ENCODE assay signal across 9 mouse cellular contexts in genomic region chr7:16729563-16729962, GRCm38 (mm10). TPM values are rescaled to one million over a fixed set of nuclear protein-coding genes. Genes with fewer than 3 reads are reported as not detected.
DNase-seq lines count a peak whose midpoint lies in the region; ATAC-seq lines count a peak whose summit lies in the region.
"Not testable (repeated sequence)": the region's sequence is repeated elsewhere in the genome, so short reads cannot be mapped to it uniquely, and the experiment has no call there.
"Had no signal": no experiment of that assay in that cellular context is flagged by ENCODE, and none has a peak within 500 bp of the region (broad histone marks: within the 10 kb centered on the region; RNA-seq: fewer than 3 reads in every experiment).

No protein-coding gene starts in this region.

- DNase-seq in MN1 (ENCODE audit: low spot score): peak; percentile 42
- DNase-seq in embryonic facial prominence, embryonic 11.5 days (ENCODE audit: low spot score): peak; percentile 79
- not testable (repeated sequence) for DNase-seq in heart, embryonic 10.5 days (ENCODE audit: low spot score)
- DNase-seq in induced T-regulatory cell, adult 2 months (ENCODE audit: low read depth): peak; percentile 74
- DNase-seq in kidney, postnatal 4 days: peak; percentile 50 to 67
- peak; percentile 32 to 50 for DNase-seq in lung, adult 18-20 months
- peak; percentile 16 for DNase-seq in thymus, postnatal 25 days

- H3K4me1 ChIP-seq in embryonic facial prominence, embryonic 11.5 days (ENCODE audit: control insufficient read depth, insufficient read depth, low read length): not testable (repeated sequence)
- peaks cover 30% of the 10 kb centered on the region for H3K4me1 ChIP-seq in heart, embryonic 10.5 days
- H3K4me1 ChIP-seq in midbrain, embryonic 15.5 days: 0 out of 2 replicates have a peak, but pooled peaks cover 11% of the 10 kb centered on the region

- peak; percentile 54; the same call in 1 of the 2 replicates for ATAC-seq in embryonic facial prominence, embryonic 11.5 days (replicated peaks; ENCODE audit: insufficient number of reproducible peaks, low FRiP score, low TSS enrichment, low read depth)
- peak; percentile 21; the same call in 1 of the 2 replicates for ATAC-seq in midbrain, embryonic 15.5 days (replicated peaks)

- H3K9me3 ChIP-seq in embryonic facial prominence, embryonic 11.5 days (replicated peaks; ENCODE audit: control insufficient read depth, low read length); heart, embryonic 10.5 days; midbrain, embryonic 15.5 days: not testable (repeated sequence)

- H3K9ac ChIP-seq in embryonic facial prominence, embryonic 11.5 days (replicated peaks; ENCODE audit: low read length); midbrain, embryonic 15.5 days: not testable (repeated sequence)

- not testable (repeated sequence) for H3K27me3 ChIP-seq in embryonic facial prominence, embryonic 11.5 days (ENCODE audit: control insufficient read depth, insufficient read depth, low read length); heart, embryonic 10.5 days (ENCODE audit: insufficient read depth, poor library complexity, severe bottlenecking); midbrain, embryonic 15.5 days (replicated peaks)

- not testable (repeated sequence) for H3K4me2 ChIP-seq in embryonic facial prominence, embryonic 11.5 days (ENCODE audit: low read depth, low read length)
- H3K4me2 ChIP-seq in midbrain, embryonic 15.5 days: peak overlapping the region; percentile 9; the same call in 1 of the 2 replicates

- not testable (repeated sequence) for H3K36me3 ChIP-seq in embryonic facial prominence, embryonic 11.5 days (replicated peaks; ENCODE audit: control insufficient read depth, insufficient read depth, low read depth, low read length); heart, embryonic 10.5 days; midbrain, embryonic 15.5 days (replicated peaks)

- H3K27ac ChIP-seq in embryonic facial prominence, embryonic 11.5 days (replicated peaks; ENCODE audit: low read depth, low read length); midbrain, embryonic 15.5 days: not testable (repeated sequence)
- peak overlapping the region; percentile 47 for H3K27ac ChIP-seq in heart, embryonic 10.5 days

- WGBS in embryonic facial prominence, embryonic 11.5 days: 5% methylated on average over 7 of the region's 7 CpGs
- 3% methylated on average over 7 of the region's 7 CpGs for WGBS in heart, embryonic 10.5 days
- 11% methylated on average over 7 of the region's 7 CpGs for WGBS in midbrain, embryonic 15.5 days

- not testable (repeated sequence) for H3K4me3 ChIP-seq in embryonic facial prominence, embryonic 11.5 days (ENCODE audit: low read depth, low read length); midbrain, embryonic 15.5 days
- peak overlapping the region; percentile 22; the same call in 1 of the 2 replicates for H3K4me3 ChIP-seq in heart, embryonic 10.5 days

RNA-seq across cellular contexts. Expression of gene Ceacam9, which starts 7.8 kb away (rescaled TPM):
- not detected in 2 replicates for polyA plus RNA-seq in embryonic facial prominence, embryonic 11.5 days (2014; fragmentation: Nextera tagmentation; extraction: Ambion mirVana)
- polyA plus RNA-seq in heart, embryonic 10.5 days (2016; fragmentation: Nextera tagmentation; extraction: Ambion mirVana): not detected in 2 replicates
- 0.17 and 0.19 TPM in 2 replicates for polyA plus RNA-seq in midbrain, embryonic 15.5 days (2015; fragmentation: Nextera tagmentation; extraction: Ambion mirVana)

RNA-seq across cellular contexts. Expression of gene Ap2s1, which starts 8.6 kb away (rescaled TPM):
- 262 and 279 TPM in 2 replicates for polyA plus RNA-seq in embryonic facial prominence, embryonic 11.5 days (2014; fragmentation: Nextera tagmentation; extraction: Ambion mirVana)
- 243 and 270 TPM in 2 replicates for polyA plus RNA-seq in heart, embryonic 10.5 days (2016; fragmentation: Nextera tagmentation; extraction: Ambion mirVana)
- polyA plus RNA-seq in midbrain, embryonic 15.5 days (2015; fragmentation: Nextera tagmentation; extraction: Ambion mirVana): 452 and 465 TPM in 2 replicates

RNA-seq across cellular contexts. Expression of gene Slc1a5, which starts 51.6 kb away (rescaled TPM):
- polyA plus RNA-seq in embryonic facial prominence, embryonic 11.5 days (2014; fragmentation: Nextera tagmentation; extraction: Ambion mirVana): 19.6 and 19.7 TPM in 2 replicates
- polyA plus RNA-seq in heart, embryonic 10.5 days (2016; fragmentation: Nextera tagmentation; extraction: Ambion mirVana): 47.0 TPM in 2 replicates
- 12.4 and 14.3 TPM in 2 replicates for polyA plus RNA-seq in midbrain, embryonic 15.5 days (2015; fragmentation: Nextera tagmentation; extraction: Ambion mirVana)

RNA-seq across cellular contexts. Expression of gene Ceacam15, which starts 54.1 kb away (rescaled TPM):
- not detected in 2 replicates for polyA plus RNA-seq in embryonic facial prominence, embryonic 11.5 days (2014; fragmentation: Nextera tagmentation; extraction: Ambion mirVana)
- polyA plus RNA-seq in heart, embryonic 10.5 days (2016; fragmentation: Nextera tagmentation; extraction: Ambion mirVana): 0.19 and 0.30 TPM in 2 replicates
- polyA plus RNA-seq in midbrain, embryonic 15.5 days (2015; fragmentation: Nextera tagmentation; extraction: Ambion mirVana): not detected in 2 replicates
- polyA plus RNA-seq: neural tube, embryonic 14.5 days had no signal
